Comparison of ENCODE assay signal across 34 mouse cellular contexts in genomic region chr8:57356529-57357325, GRCm38 (mm10). TPM values are rescaled to one million over a fixed set of nuclear protein-coding genes. Genes with fewer than 3 reads are reported as not detected.
A peak's percentile ranks its signal among the peaks of the same experiment; 100 is the strongest.
DNase-seq lines count a peak whose midpoint lies in the region; ATAC-seq lines count a peak whose summit lies in the region.
"Had no signal": no experiment of that assay in that cellular context is flagged by ENCODE, and none has a peak within 500 bp of the region (broad histone marks: within the 10 kb centered on the region; RNA-seq: fewer than 3 reads in every experiment).

No protein-coding gene starts in this region.

- peak overlapping the region; percentile 27; the same call in 1 of the 2 replicates for H3K27ac ChIP-seq in heart, embryonic 12.5 days (ENCODE audit: poor library complexity, severe bottlenecking)
- peak overlapping the region; percentile 67; the same call in 1 of the 2 replicates for H3K27ac ChIP-seq in heart, embryonic 13.5 days (replicated peaks)
- H3K27ac ChIP-seq in neural tube, embryonic 15.5 days (replicated peaks) = no peak overlapping the region
- H3K27ac ChIP-seq: hindbrain, embryonic 15.5 days; left cerebral cortex, adult 2 months; limb, embryonic 12.5 days; liver, embryonic 15.5 days; lung, embryonic 15.5 days; macrophage had no signal

- intact Hi-C loops in heart, postnatal 10 days (cut with DNase I) = loop anchor here (5.0 kb wide), 2 partner anchors 46 to 131 kb away; partner anchors contain the start of gene Sap30

- DNase-seq in adrenal gland, postnatal 10 days = peak; percentile 29
- no peak for DNase-seq in adrenal gland, adult (ENCODE audit: inconsistent age in 2 of 2, low spot score in 1 of 2)
- DNase-seq in heart, postnatal 4 days = no peak
- DNase-seq in heart, postnatal 10 days = peak; percentile 60 to 63
- DNase-seq: adrenal gland, postnatal 25 days; cerebellum, adult 11-12 months; cerebellum, postnatal 10 days; kidney, adult 11 months; kidney, postnatal 14 days; midbrain, embryonic 14.5 days; spleen, adult 18-20 months; thymus, postnatal 14 days had no signal

- H3K4me3 ChIP-seq in heart, embryonic 12.5 days = no peak overlapping the region
- no peak overlapping the region for H3K4me3 ChIP-seq in heart, embryonic 13.5 days
- no peak overlapping the region for H3K4me3 ChIP-seq in neural tube, embryonic 15.5 days (replicated peaks)
- H3K4me3 ChIP-seq: erythroblast, embryonic 14.5 days; hindbrain, embryonic 15.5 days; left cerebral cortex, adult 2 months; limb, embryonic 12.5 days; liver, embryonic 15.5 days; lung, embryonic 15.5 days had no signal

- no peak for ATAC-seq in heart, embryonic 12.5 days (ENCODE audit: insufficient number of reproducible peaks, low FRiP score)
- no peak for ATAC-seq in heart, embryonic 13.5 days (ENCODE audit: extremely low read depth, insufficient number of reproducible peaks, low FRiP score, low TSS enrichment)
- no peak for ATAC-seq in neural tube, embryonic 15.5 days (ENCODE audit: low FRiP score)
- ATAC-seq: forebrain, embryonic 16.5 days; inflammation-experienced regulatory T-cells, adult 6 months had no signal

- WGBS in heart, embryonic 12.5 days = 55% methylated on average over 9 of the region's 9 CpGs
- WGBS in heart, embryonic 13.5 days = 52% methylated on average over 9 of the region's 9 CpGs
- 67% methylated on average over 9 of the region's 9 CpGs for WGBS in neural tube, embryonic 15.5 days

- no peaks in the 10 kb centered on the region for H3K27me3 ChIP-seq in heart, embryonic 12.5 days (replicated peaks)
- no peaks in the 10 kb centered on the region; the same call in 1 of the 2 replicates for H3K27me3 ChIP-seq in heart, embryonic 13.5 days (replicated peaks)
- peaks cover 33% of the 10 kb centered on the region for H3K27me3 ChIP-seq in neural tube, embryonic 15.5 days (replicated peaks)
- H3K27me3 ChIP-seq: CH12.LX had no signal

- no peak overlapping the region for H3K4me2 ChIP-seq in heart, embryonic 12.5 days
- peak overlapping the region; percentile 64 for H3K4me2 ChIP-seq in heart, embryonic 13.5 days
- no peak overlapping the region for H3K4me2 ChIP-seq in neural tube, embryonic 15.5 days
- H3K4me2 ChIP-seq: hindbrain, embryonic 15.5 days; limb, embryonic 12.5 days; liver, embryonic 15.5 days; lung, embryonic 15.5 days had no signal

- H3K9ac ChIP-seq in heart, embryonic 12.5 days = no peak overlapping the region
- H3K9ac ChIP-seq in heart, embryonic 13.5 days = no peak overlapping the region
- H3K9ac ChIP-seq in neural tube, embryonic 15.5 days (replicated peaks) = no peak overlapping the region
- H3K9ac ChIP-seq: hindbrain, embryonic 15.5 days; limb, embryonic 12.5 days; liver, embryonic 15.5 days; lung, embryonic 15.5 days had no signal

- no peaks in the 10 kb centered on the region for H3K36me3 ChIP-seq in heart, embryonic 12.5 days
- no peaks in the 10 kb centered on the region for H3K36me3 ChIP-seq in heart, embryonic 13.5 days
- H3K36me3 ChIP-seq in neural tube, embryonic 15.5 days = no peaks in the 10 kb centered on the region
- H3K36me3 ChIP-seq: hindbrain, embryonic 15.5 days; limb, embryonic 12.5 days; liver, embryonic 15.5 days; lung, embryonic 15.5 days had no signal

- H3K4me1 ChIP-seq in heart, embryonic 12.5 days (replicated peaks) = peaks cover 31% of the 10 kb centered on the region
- H3K4me1 ChIP-seq in heart, embryonic 13.5 days = peaks cover 55% of the 10 kb centered on the region
- peaks cover 9% of the 10 kb centered on the region for H3K4me1 ChIP-seq in neural tube, embryonic 15.5 days
- H3K4me1 ChIP-seq: liver, embryonic 15.5 days had no signal

- no peaks in the 10 kb centered on the region for H3K9me3 ChIP-seq in heart, embryonic 12.5 days (replicated peaks)
- no peaks in the 10 kb centered on the region for H3K9me3 ChIP-seq in heart, embryonic 13.5 days
- H3K9me3 ChIP-seq in neural tube, embryonic 15.5 days (replicated peaks) = no peaks in the 10 kb centered on the region
- H3K9me3 ChIP-seq: hindbrain, embryonic 15.5 days; limb, embryonic 12.5 days; liver, embryonic 15.5 days; lung, embryonic 15.5 days had no signal

RNA-seq across cellular contexts. Expression of gene Hand2, which starts 35.9 kb away (rescaled TPM):
- total RNA-seq in adrenal gland, postnatal 10 days (2021) = 10 to 100 TPM; 32.2 to 38.4 TPM
- 18.0 and 19.4 TPM in 2 replicates for polyA plus RNA-seq in heart, embryonic 12.5 days (2016; fragmentation: Nextera tagmentation; extraction: Ambion mirVana)
- total RNA-seq in heart, postnatal 4 days (2021) = 10 to 100 TPM; 62.1 to 69.6 TPM
- 11.6 and 12.0 TPM in 2 replicates for polyA plus RNA-seq in heart, embryonic 13.5 days (2015; fragmentation: Nextera tagmentation; extraction: Ambion mirVana)
- 10 to 100 TPM; 52.5 to 58.9 TPM for total RNA-seq in heart, postnatal 10 days (2021)
- 1.0 TPM in 1 of 2 replicates, not detected in the other for polyA plus RNA-seq in neural tube, embryonic 15.5 days (2015; fragmentation: Nextera tagmentation; extraction: Ambion mirVana)
- total RNA-seq: CH12.LX; hematopoietic stem cell, adult 5-6 weeks; layer of hippocampus, postnatal 10 days; left cerebral cortex, adult 2 months; left cerebral cortex, postnatal 25 days; megakaryocyte-erythroid progenitor cell, adult 5-6 weeks; neutrophil, adult 5-6 weeks had no signal
- polyA plus RNA-seq: C2C12; cortical plate, adult 2 months; erythroblast, embryonic 14.5 days; forebrain, embryonic 11.5 days; forebrain, embryonic 16.5 days; hindbrain, embryonic 15.5 days; inflammation-experienced regulatory T-cells, adult 6 months; kidney, embryonic 14.5 days; macrophage; midbrain, embryonic 14.5 days had no signal

Comparison
In these comparisons a context has a peak if more than half of its experiments do, and no peak if none do; other contexts are left out.
1. DNase-seq: peak in adrenal gland, postnatal 10 days (single experiment) and heart, postnatal 10 days (2 of 2); none in adrenal gland, adult (0 of 2) and heart, postnatal 4 days (single experiment).